Mouse (Mus musculus) heart, embryonic 16.5 days (tissue): ENCODE results near the gene Taok3. TPM values are rescaled to one million over a fixed set of nuclear protein-coding genes. Genes with fewer than 3 reads are reported as not detected.
"Not testable (repeated sequence)": the region's sequence is repeated elsewhere in the genome, so short reads cannot be mapped to it uniquely, and the experiment has no call there.

Experiments used
- ATAC-seq: fragments of 200-750 bp; cut with Nextera tagmentation; replicated peaks from 2 replicates; pipeline ENCODE4 v1.8.0; 2017; ENCODE audit warnings: moderate number of reproducible peaks; ENCODE audit not compliant: insufficient read depth, low FRiP score; ENCODE audit errors: extremely low read depth
- H3K27ac ChIP-seq: fragments of 300-500 bp; sonication (generic); 2 replicates; pipeline ENCODE4 v1.5.1; 2014; ENCODE audit warnings: mild to moderate bottlenecking, low read length, control low read depth, moderate library complexity
- H3K27me3 ChIP-seq: fragments of 300-500 bp; sonication (generic); 2 replicates; pipeline ENCODE4 v1.6.1; 2014; ENCODE audit warnings: low read length, mixed read lengths; ENCODE audit not compliant: control insufficient read depth, insufficient read depth
- H3K36me3 ChIP-seq: fragments of 300-500 bp; sonication (generic); 2 replicates; pipeline ENCODE4 v1.6.1; 2014; ENCODE audit not compliant: control insufficient read depth, insufficient read depth
- H3K4me1 ChIP-seq: fragments of 300-500 bp; sonication (generic); 2 replicates; pipeline ENCODE4 v1.6.1; 2014; ENCODE audit warnings: low read length, mixed read lengths; ENCODE audit not compliant: control insufficient read depth, insufficient read depth
- H3K4me2 ChIP-seq: fragments of 300-500 bp; sonication (generic); 2 replicates; pipeline ENCODE4 v1.6.1; 2014; ENCODE audit warnings: low read depth, mild to moderate bottlenecking, control low read depth, low read length
- H3K4me3 ChIP-seq: fragments of 300-500 bp; sonication (generic); 2 replicates; pipeline ENCODE4 v1.5.1; 2014; ENCODE audit warnings: mild to moderate bottlenecking, control low read depth, low read length
- H3K9ac ChIP-seq: fragments of 300-500 bp; sonication (generic); 2 replicates; pipeline ENCODE4 v1.6.1; 2014; ENCODE audit warnings: low read length, control low read depth
- H3K9me3 ChIP-seq: fragments of 300-500 bp; sonication (generic); replicated peaks from 2 replicates; pipeline ENCODE4 v1.6.1; 2016; ENCODE audit warnings: low read length; ENCODE audit not compliant: control insufficient read depth
- WGBS: fragments of 180-500 bp; shearing (Covaris S2); extraction: QIAGEN DNeasy Blood & Tissue Kit; methylation state at CpG from one replicate; pipeline ENCODE4 v1.1.7; 2014; 5-methylcytosine and 5-hydroxymethylcytosine counted together
- polyA plus RNA-seq: library from polyadenylated mRNA; unstranded; fragments of >200 nt; fragmentation: Nextera tagmentation; extraction: Ambion mirVana; gene quantifications from 2 replicates; pipeline ENCODE4 v1.2.1, GENCODE M21; 2015

Gene Taok3
- polyA plus RNA-seq, 1 experiment from 2014 or later, result 19.2 TPM

DNA sequence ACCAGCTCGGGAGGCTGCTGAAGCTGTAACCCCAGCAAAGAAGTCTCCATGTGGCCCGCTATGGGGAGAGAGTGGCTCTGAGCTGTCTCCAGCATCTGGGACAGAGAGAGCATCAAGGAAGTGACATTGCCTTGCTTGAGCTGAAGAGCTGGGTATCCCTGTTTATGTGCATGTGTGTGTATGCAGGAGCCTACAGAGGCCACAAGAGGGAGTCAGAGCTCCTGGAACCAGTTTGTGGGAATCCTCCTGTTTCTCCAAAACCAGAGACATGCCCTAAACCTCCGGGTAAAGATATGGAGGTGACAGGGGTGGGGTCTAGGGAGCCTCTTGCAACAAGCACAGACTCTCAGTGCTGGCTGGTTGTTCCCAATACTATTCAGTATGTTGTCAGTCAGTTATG lies 171.4 kb downstream of the Taok3 start:
- Histone ChIP-seq H3K9me3 (0 out of 2 replicates have a peak, but pooled peaks cover 6% of the 10 kb centered on the region), H3K9ac (no peak overlapping the region), H3K27ac (no peak overlapping the region), H3K27me3 (no peaks in the 10 kb centered on the region), H3K36me3 (no peaks in the 10 kb centered on the region), H3K4me3 (no peak overlapping the region), H3K4me2 (no peak overlapping the region), H3K4me1 (peaks cover 9% of the 10 kb centered on the region)
- WGBS, result 79% methylated on average over 3 of the region's 3 CpGs
- no peak for ATAC-seq

DNA sequence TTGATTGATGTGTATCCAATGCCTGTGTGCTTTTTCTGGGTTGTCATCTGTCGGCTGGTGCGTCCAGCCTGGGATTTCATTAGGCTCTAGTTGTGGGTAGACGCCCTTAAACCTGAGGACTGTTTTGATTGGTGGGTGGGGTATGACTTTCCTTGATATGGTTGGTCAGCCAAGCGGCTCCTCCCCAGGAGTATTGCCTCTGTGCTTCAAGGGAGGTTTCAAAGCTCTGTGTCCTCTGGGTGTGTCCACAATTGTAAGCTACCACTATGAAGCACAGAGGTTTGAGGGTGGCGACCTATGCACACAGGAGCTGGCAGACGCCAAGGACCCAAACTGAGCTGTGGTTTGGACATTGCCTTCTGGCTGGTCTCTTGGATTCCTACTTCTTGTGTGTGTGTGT lies 172.6 kb downstream of the Taok3 start:
- 65% methylated on average over 6 of the region's 6 CpGs for WGBS
- H3K9me3 ChIP-seq, result 0 out of 2 replicates have a peak, but pooled peaks cover 6% of the 10 kb centered on the region
- no peak overlapping the region for H3K27ac ChIP-seq
- no peak overlapping the region for H3K4me2 ChIP-seq
- H3K4me3 ChIP-seq, result no peak overlapping the region
- no peak for ATAC-seq
- H3K36me3 ChIP-seq, result no peaks in the 10 kb centered on the region
- H3K27me3 ChIP-seq, result no peaks in the 10 kb centered on the region
- H3K4me1 ChIP-seq, result peaks cover 7% of the 10 kb centered on the region
- no peak overlapping the region for H3K9ac ChIP-seq

DNA sequence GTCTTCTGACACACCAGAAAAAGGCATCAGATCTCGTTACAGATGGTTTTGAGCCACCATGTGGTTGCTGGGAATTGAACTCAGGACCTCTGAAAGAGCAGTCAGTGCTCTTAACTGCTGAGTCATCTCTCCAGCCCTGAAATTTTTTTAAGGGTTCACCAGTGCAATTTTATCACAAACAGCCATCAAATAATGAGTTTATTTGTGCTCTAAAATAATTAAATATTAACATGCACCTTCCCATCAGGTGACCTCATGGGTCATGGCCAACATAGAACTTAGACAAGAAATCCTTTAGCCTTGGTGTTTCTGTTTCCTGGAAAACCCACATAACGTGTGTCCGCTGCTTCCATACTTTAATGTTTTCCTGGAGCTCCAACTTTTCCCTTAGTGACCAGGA lies 173.8 kb downstream of the Taok3 start:
- H3K4me3 ChIP-seq, H3K9ac ChIP-seq, H3K27ac ChIP-seq, H3K4me1 ChIP-seq, ATAC-seq, H3K9me3 ChIP-seq, H3K36me3 ChIP-seq, H3K4me2 ChIP-seq, H3K27me3 ChIP-seq: not testable (repeated sequence)
- WGBS, result 80% methylated on average over 3 of the region's 3 CpGs

DNA sequence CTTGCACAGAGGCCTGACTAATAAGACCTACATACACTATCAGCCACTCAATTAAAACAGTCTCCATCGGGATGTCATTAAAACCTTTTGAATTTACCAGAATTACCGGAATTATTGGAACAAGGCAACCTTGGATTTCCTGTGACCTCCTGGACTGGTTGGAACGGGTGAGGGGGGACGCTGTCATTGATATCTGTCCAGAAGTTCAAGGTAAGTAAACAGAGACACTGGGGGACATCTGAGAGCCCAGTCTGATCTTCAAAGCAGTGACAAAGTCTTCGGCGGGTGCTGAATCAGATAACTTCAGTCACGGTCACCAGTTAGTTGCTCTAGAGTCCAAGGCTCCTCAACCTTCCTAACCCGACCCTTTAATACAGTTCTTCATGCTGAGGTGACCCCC lies 175.1 kb downstream of the Taok3 start:
- no peak overlapping the region for H3K9ac ChIP-seq
- H3K9me3 ChIP-seq, result 0 out of 2 replicates have a peak, but pooled peaks cover 5% of the 10 kb centered on the region
- no peaks in the 10 kb centered on the region for H3K4me1 ChIP-seq
- H3K36me3 ChIP-seq, result no peaks in the 10 kb centered on the region
- no peak overlapping the region for H3K4me2 ChIP-seq
- no peaks in the 10 kb centered on the region for H3K27me3 ChIP-seq
- ATAC-seq, result no peak
- WGBS, result 90% methylated on average over 8 of the region's 8 CpGs
- H3K27ac ChIP-seq, result no peak overlapping the region
- no peak overlapping the region for H3K4me3 ChIP-seq

DNA sequence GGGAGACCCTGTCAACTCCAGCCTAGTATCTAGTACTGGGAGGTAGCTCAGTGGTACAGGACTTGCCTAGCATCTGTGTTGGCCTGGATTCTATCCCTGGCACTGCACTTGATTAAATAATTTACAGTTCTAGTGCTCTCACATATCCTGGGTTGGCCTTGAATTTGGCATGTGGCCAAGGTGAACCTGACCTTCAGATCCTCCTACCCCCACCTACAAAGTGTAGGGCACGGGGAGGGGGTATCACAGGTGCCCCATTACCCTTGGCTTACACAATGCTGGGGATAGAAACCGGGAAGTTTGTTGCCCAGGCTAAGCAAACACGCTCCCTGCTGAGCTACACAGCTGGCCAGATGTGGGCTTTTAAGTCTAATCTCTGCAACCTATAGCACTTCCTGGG lies 183.0 kb downstream of the Taok3 start:
- no peaks in the 10 kb centered on the region for H3K36me3 ChIP-seq
- no peak for ATAC-seq
- no peak overlapping the region for H3K27ac ChIP-seq
- no peaks in the 10 kb centered on the region for H3K27me3 ChIP-seq
- no peak overlapping the region for H3K4me3 ChIP-seq
- peaks cover 5% of the 10 kb centered on the region for H3K4me1 ChIP-seq
- H3K4me2 ChIP-seq, result no peak overlapping the region
- H3K9ac ChIP-seq, result 0 out of 2 replicates have a peak overlapping the region, but pooled peaks have one; percentile 16
- H3K9me3 ChIP-seq, result 0 out of 2 replicates have a peak, but pooled peaks cover 2% of the 10 kb centered on the region
- WGBS, result 55% methylated on average over 3 of the region's 3 CpGs

DNA sequence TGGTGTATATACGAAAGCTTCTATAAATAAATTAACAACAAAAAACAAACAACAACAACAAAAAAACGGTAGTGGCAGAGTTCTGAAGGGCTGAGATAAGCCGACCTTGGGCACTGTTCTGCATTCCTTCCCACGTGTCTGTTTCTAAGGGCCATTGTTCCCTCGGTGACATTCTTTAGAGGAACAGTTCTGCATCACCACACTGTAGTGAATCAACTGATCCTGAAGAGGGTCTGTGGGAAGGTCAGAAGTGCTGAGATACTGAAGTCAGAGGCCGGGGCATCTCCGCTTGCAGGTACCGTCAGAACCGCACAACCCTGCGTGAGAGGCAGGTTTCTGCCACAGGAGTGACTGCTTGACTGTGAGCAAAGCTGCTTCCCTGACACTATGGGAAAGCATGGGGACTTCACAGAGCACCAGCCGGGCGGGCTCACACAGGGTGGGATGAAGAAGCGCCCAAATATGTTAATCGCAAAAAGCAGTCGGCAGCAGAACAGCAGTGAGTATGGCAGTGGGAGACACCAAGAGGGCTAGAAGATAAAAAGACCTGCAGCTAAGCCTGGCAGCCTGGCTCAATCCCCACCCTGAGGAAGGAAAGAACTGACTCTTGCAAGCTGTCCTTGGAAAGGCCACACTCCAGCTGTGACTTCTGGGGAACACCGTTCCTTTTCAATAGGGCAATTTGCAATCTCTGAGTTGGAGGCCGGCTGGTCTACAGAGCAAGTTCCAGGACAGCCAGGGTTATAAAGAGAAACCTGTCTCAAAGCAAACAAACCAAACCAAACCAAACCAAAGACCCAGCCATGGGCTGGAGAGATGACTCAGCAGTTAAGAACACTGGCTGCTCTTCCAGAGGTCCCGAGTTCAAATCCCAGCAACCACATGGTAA lies 184.0 kb downstream of the Taok3 start:
- Histone ChIP-seq H3K27me3 (no peaks in the 10 kb centered on the region), H3K36me3 (no peaks in the 10 kb centered on the region), H3K4me2 (no peak overlapping the region), H3K4me1 (peaks cover 5% of the 10 kb centered on the region), H3K4me3 (no peak overlapping the region), H3K27ac (no peak overlapping the region), H3K9ac (no peak overlapping the region), H3K9me3 (0 out of 2 replicates have a peak, but pooled peaks cover 2% of the 10 kb centered on the region)
- WGBS, result 40% methylated on average over 18 of the region's 18 CpGs
- no peak for ATAC-seq

DNA sequence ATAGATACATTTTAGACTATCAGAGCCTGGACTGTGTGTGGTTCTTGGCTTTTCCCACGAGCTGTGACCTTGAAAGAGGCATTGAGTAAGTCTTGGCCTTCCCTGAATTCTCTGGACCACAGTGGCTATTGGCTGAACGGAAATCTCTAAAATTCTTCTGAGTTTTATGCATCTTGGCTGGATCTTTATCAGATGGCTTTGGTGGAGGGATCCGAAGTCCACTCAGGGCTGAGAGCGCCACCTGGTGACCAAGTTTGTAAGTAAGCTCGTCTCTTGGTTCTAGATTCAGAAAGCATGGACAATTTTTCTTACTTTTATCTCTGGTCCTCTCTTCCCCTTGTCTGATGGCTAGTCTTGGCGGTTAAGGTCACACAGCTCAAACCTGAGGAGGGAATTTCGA lies 185.0 kb downstream of the Taok3 start:
- 70% methylated on average over 7 of the region's 7 CpGs for WGBS
- H3K36me3 ChIP-seq, result no peaks in the 10 kb centered on the region
- peaks cover 5% of the 10 kb centered on the region for H3K4me1 ChIP-seq
- H3K27me3 ChIP-seq, result no peaks in the 10 kb centered on the region
- 0 out of 2 replicates have a peak, but pooled peaks cover 2% of the 10 kb centered on the region for H3K9me3 ChIP-seq
- no peak overlapping the region for H3K27ac ChIP-seq
- no peak overlapping the region for H3K9ac ChIP-seq
- no peak for ATAC-seq
- no peak overlapping the region for H3K4me2 ChIP-seq
- H3K4me3 ChIP-seq, result no peak overlapping the region

DNA sequence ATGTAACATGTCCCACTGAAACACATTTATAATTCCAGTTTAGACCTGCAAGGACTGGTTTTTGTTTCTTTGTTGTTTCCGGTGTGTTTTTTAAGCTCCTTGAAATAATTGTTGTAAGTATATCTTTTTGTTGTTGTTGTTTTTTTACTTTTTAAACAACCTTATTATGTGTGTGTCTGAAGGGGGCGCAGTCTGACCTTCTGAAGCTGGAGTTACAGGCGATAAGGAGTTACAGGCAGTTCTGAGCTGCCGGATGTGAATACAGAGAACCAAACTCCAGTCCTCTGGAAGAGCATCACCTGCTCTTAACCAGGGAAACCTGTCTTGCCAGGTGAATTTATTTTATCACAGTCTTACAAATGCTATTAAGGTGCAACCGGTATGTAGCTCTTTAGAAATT lies 185.8 kb downstream of the Taok3 start:
- Histone ChIP-seq H3K27me3 (no peaks in the 10 kb centered on the region), H3K4me1 (peaks cover 5% of the 10 kb centered on the region), H3K9ac (no peak overlapping the region), H3K27ac (no peak overlapping the region), H3K36me3 (no peaks in the 10 kb centered on the region), H3K4me2 (no peak overlapping the region), H3K9me3 (0 out of 2 replicates have a peak, but pooled peaks cover 2% of the 10 kb centered on the region), H3K4me3 (no peak overlapping the region)
- WGBS, result 86% methylated on average over 5 of the region's 5 CpGs
- ATAC-seq, result no peak

DNA sequence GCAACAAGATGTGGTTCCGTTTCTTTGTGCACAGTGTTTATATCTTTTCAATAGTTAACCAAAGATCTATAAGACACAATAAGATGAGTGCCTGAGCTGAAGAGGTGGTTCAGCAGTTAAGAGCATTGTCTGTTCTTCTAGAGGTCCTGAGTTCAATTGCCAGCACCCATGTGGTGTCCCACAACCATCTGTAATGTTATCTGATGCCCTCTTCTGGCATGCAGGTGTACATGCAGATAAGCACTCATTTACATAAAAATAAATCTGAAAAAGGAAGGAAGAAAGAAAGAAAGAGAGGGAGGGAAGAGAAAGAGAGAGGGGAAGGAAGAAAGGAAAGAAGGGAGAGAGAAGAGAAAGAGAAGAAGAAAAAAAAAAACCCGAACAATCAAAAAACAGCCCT lies 186.9 kb downstream of the Taok3 start:
- Histone ChIP-seq H3K36me3 (no peaks in the 10 kb centered on the region), H3K9me3 (0 out of 2 replicates have a peak, but pooled peaks cover 2% of the 10 kb centered on the region), H3K4me2 (no peak overlapping the region), H3K27ac (no peak overlapping the region), H3K4me3 (no peak overlapping the region), H3K27me3 (no peaks in the 10 kb centered on the region), H3K4me1 (peaks cover 5% of the 10 kb centered on the region), H3K9ac (no peak overlapping the region)
- 89% methylated on average over 2 of the region's 2 CpGs for whole genome bisulfite sequencing
- no peak for ATAC-seq
